Mouse (Mus musculus): ENCODE data around the gene Rgs6. TPM values are rescaled to one million over a fixed set of nuclear protein-coding genes. Genes with fewer than 3 reads are reported as not detected.

Gene Rgs6
- polyA plus RNA-seq, 1 experiment from 2014 or later, result 0.92 TPM

DNA sequence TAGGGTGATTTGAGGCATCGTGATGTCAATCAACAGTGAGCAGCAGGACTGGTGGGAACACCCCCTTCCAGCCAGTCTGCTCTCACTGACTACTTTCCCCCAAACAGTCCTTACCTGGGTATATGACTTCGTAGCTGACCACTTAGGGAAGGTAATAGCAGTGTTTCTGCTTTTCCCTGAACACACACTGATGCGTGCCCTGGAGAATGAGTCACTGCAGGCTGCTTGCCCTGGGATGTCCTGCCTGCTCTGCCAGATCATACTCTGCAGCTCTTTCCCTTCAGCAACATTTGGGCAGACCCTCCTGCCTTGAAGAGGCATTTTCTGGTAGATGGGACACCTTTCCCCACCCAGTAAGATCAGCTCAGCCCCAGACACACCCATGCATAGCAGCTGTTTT lies 540.5 kb downstream of the Rgs6 start:
- no peak overlapping the region for H3K4me3 ChIP-seq (ENCODE audit: low read length)
- ATAC-seq (ENCODE audit: low FRiP score, low TSS enrichment), result no peak
- 80% methylated on average over 3 of the region's 3 CpGs for WGBS

DNA sequence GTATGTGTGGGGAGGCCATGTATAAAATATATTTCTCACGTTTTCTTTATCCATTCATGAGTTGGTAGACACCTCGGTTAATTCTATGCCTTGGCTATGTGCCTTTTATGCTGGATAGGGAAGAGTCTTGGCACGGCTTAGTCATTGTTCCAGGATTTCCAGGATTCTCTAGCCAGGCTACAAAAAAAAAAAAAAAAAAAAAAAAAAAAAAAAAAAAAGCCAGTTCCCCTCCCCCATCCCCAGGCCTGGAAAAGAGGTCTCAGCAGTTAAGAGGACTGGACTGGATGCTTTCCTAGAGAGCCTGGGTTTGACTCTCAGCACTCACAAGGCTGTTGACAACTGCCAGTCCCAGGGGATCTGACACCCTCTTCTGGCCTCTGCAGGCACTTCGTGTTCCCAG lies 543.3 kb downstream of the Rgs6 start:
- no peak overlapping the region for H3K9ac ChIP-seq (ENCODE audit: low read depth, low read length)
- no peak for ATAC-seq (ENCODE audit: low FRiP score, low TSS enrichment)
- no peaks in the 10 kb centered on the region for H3K36me3 ChIP-seq (ENCODE audit: control insufficient read depth, insufficient read depth, low read length)
- peaks cover 9% of the 10 kb centered on the region for H3K4me1 ChIP-seq (ENCODE audit: control insufficient read depth, insufficient read depth, low read length)
- no peak overlapping the region for H3K4me2 ChIP-seq (replicated peaks; ENCODE audit: low read depth, low read length)
- H3K9me3 ChIP-seq (ENCODE audit: control insufficient read depth, low read length), result no peaks in the 10 kb centered on the region
- 77% methylated on average over 4 of the region's 4 CpGs for WGBS
- H3K27ac ChIP-seq (ENCODE audit: low read depth, low read length), result no peak overlapping the region
- no peaks in the 10 kb centered on the region for H3K27me3 ChIP-seq (ENCODE audit: control insufficient read depth, insufficient read depth, low read length)
- H3K4me3 ChIP-seq (ENCODE audit: low read length), result no peak overlapping the region

More for the DNA sequence above, 540.5 kb downstream of the Rgs6 start:
- H3K4me2 ChIP-seq (replicated peaks; ENCODE audit: low read depth, low read length), result no peak overlapping the region
- no peaks in the 10 kb centered on the region for H3K36me3 ChIP-seq (ENCODE audit: control insufficient read depth, insufficient read depth, low read length)
- H3K27ac ChIP-seq (ENCODE audit: low read depth, low read length), result no peak overlapping the region
- H3K9me3 ChIP-seq (ENCODE audit: control insufficient read depth, low read length), result no peaks in the 10 kb centered on the region
- peaks cover 15% of the 10 kb centered on the region for H3K4me1 ChIP-seq (ENCODE audit: control insufficient read depth, insufficient read depth, low read length)
- H3K9ac ChIP-seq (ENCODE audit: low read depth, low read length), result no peak overlapping the region
- no peaks in the 10 kb centered on the region for H3K27me3 ChIP-seq (ENCODE audit: control insufficient read depth, insufficient read depth, low read length)

DNA sequence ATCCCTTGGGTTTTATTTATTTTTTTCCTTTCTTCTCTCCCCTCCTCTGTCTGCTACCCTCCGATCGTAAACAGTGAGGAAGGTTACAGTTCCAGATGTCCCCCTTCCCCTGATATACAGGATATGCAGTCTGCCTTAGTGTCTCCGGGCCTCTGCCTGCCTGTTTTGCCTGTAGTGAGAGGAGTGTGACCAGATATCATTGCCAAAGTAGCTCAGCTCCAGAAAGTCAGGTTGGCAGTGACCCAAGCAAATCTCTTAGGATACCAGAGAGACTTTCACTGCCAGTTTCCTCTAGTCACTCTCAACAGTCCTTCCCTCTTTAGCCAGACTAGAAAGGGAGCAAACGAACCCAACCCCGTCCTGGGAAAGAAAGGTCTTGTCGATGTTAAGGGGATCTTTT lies 545.7 kb downstream of the Rgs6 start:
- Histone ChIP-seq H3K4me3 (ENCODE audit: low read length) (no peak overlapping the region), H3K27ac (ENCODE audit: low read depth, low read length) (no peak overlapping the region), H3K36me3 (ENCODE audit: control insufficient read depth, insufficient read depth, low read length) (no peaks in the 10 kb centered on the region), H3K4me2 (replicated peaks; ENCODE audit: low read depth, low read length) (no peak overlapping the region), H3K9me3 (ENCODE audit: control insufficient read depth, low read length) (no peaks in the 10 kb centered on the region), H3K4me1 (ENCODE audit: control insufficient read depth, insufficient read depth, low read length) (no peaks in the 10 kb centered on the region; the same call in 1 of the 2 replicates), H3K9ac (ENCODE audit: low read depth, low read length) (no peak overlapping the region), H3K27me3 (ENCODE audit: control insufficient read depth, insufficient read depth, low read length) (no peaks in the 10 kb centered on the region)
- ATAC-seq (ENCODE audit: low FRiP score, low TSS enrichment), result no peak
- 63% methylated on average over 6 of the region's 6 CpGs for WGBS

DNA sequence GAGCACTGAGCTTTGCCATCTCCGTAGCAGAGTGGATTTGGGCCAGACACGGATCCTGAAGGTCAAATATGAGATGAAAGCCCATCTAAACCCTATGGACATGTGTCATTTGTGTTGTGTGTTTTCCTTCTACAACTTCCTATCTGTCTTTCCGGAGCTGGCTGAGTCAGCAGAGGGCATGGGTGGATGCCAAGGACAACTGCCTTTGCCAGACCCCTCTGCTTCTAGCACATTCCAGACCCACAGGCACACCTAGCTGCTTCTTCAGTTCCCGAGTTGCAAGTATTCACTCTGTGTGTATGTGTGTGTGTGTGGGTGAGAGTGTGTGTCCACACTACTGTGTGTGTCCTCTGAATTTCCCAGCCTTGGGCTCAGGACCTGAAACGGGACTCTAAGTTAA lies 547.9 kb downstream of the Rgs6 start:
- H3K36me3 ChIP-seq (ENCODE audit: control insufficient read depth, insufficient read depth, low read length), result no peaks in the 10 kb centered on the region
- no peaks in the 10 kb centered on the region; the same call in 1 of the 2 replicates for H3K4me1 ChIP-seq (ENCODE audit: control insufficient read depth, insufficient read depth, low read length)
- ATAC-seq (ENCODE audit: low FRiP score, low TSS enrichment), result no peak
- H3K4me2 ChIP-seq (replicated peaks; ENCODE audit: low read depth, low read length), result no peak overlapping the region
- H3K27me3 ChIP-seq (ENCODE audit: control insufficient read depth, insufficient read depth, low read length), result no peaks in the 10 kb centered on the region
- WGBS, result 87% methylated on average over 5 of the region's 5 CpGs
- H3K4me3 ChIP-seq (ENCODE audit: low read length), result no peak overlapping the region
- no peak overlapping the region for H3K27ac ChIP-seq (ENCODE audit: low read depth, low read length)
- H3K9me3 ChIP-seq (ENCODE audit: control insufficient read depth, low read length), result no peaks in the 10 kb centered on the region
- no peak overlapping the region for H3K9ac ChIP-seq (ENCODE audit: low read depth, low read length)

DNA sequence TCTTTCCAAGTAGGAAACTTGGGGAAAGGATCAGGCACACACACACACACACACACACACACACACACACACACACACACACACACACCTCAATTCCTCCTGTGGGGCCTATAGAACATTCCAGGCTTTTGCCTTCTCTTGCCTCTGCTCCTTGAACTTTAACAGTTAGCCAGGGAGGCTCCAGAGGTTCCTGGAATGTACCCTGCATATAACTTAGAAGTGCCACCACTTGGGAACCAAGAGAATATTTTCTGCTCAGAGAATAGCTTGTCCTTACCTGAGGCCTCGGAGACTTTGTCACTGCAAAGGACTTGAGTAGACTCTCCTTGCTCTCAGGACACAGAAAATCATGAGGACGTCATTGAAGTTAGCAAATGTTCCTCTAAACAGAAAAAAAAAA lies 548.4 kb downstream of the Rgs6 start:
- 96% methylated on average over 2 of the region's 2 CpGs for WGBS
- ATAC-seq (ENCODE audit: low FRiP score, low TSS enrichment), result no peak
- no peak overlapping the region for H3K4me2 ChIP-seq (replicated peaks; ENCODE audit: low read depth, low read length)
- H3K27me3 ChIP-seq (ENCODE audit: control insufficient read depth, insufficient read depth, low read length), result no peaks in the 10 kb centered on the region
- H3K4me3 ChIP-seq (ENCODE audit: low read length), result no peak overlapping the region
- no peaks in the 10 kb centered on the region for H3K36me3 ChIP-seq (ENCODE audit: control insufficient read depth, insufficient read depth, low read length)
- no peaks in the 10 kb centered on the region; the same call in 1 of the 2 replicates for H3K4me1 ChIP-seq (ENCODE audit: control insufficient read depth, insufficient read depth, low read length)
- no peak overlapping the region for H3K27ac ChIP-seq (ENCODE audit: low read depth, low read length)
- H3K9me3 ChIP-seq (ENCODE audit: control insufficient read depth, low read length), result no peaks in the 10 kb centered on the region
- H3K9ac ChIP-seq (ENCODE audit: low read depth, low read length), result no peak overlapping the region

DNA sequence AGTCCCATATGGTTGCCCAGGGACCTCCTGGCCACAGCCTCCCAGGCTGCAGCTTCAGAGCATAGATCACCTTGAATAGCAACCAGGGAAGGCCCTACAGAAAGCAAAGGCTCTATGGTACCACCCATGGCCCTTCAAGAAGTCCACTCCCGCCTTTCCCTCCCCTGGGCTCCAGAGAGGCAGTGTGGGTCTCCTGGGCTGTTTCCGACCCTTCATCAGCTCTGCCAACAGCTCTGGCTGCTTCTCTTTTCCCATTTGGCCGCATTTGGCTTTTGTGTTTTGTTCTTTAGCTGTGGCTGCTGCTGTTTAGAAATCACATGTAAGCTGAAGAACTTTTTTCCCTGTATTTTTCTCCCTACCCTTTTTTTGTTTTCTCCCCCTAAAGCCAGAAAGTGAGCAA lies 548.9 kb downstream of the Rgs6 start:
- H3K27me3 ChIP-seq (ENCODE audit: control insufficient read depth, insufficient read depth, low read length), result no peaks in the 10 kb centered on the region

DNA sequence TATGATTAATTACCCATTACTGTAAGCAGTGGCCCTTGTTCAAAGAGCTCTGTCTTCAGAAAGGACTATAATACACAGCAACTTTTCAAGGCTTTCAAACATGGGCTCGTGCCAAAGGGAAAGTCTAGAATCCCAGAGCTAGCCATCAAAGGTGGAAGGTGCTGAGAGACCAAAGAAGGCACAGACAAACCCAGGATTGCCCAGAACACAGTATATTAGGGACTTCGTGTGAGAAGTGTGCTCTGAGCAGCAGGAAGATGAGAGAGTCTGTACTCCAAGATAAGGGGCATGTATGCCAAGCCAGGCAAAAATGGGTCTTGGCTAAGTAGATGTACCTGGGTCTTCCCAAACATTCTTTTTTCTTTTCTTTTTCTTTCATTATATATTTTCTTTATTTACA lies 553.1 kb downstream of the Rgs6 start:
- ATAC-seq (ENCODE audit: low FRiP score, low TSS enrichment), result no peak
- no peak overlapping the region for H3K4me2 ChIP-seq (replicated peaks; ENCODE audit: low read depth, low read length)
- no peak overlapping the region for H3K9ac ChIP-seq (ENCODE audit: low read depth, low read length)
- H3K27me3 ChIP-seq (ENCODE audit: control insufficient read depth, insufficient read depth, low read length), result no peaks in the 10 kb centered on the region
- no peaks in the 10 kb centered on the region for H3K36me3 ChIP-seq (ENCODE audit: control insufficient read depth, insufficient read depth, low read length)
- no peak overlapping the region for H3K4me3 ChIP-seq (ENCODE audit: low read length)
- no peak overlapping the region for H3K27ac ChIP-seq (ENCODE audit: low read depth, low read length)
- H3K9me3 ChIP-seq (ENCODE audit: control insufficient read depth, low read length), result no peaks in the 10 kb centered on the region
- WGBS, result 53% methylated on average over 2 of the region's 2 CpGs
- H3K4me1 ChIP-seq (ENCODE audit: control insufficient read depth, insufficient read depth, low read length), result no peaks in the 10 kb centered on the region

More for the DNA sequence above, 548.9 kb downstream of the Rgs6 start:
- Histone ChIP-seq H3K4me2 (replicated peaks; ENCODE audit: low read depth, low read length) (no peak overlapping the region), H3K4me1 (ENCODE audit: control insufficient read depth, insufficient read depth, low read length) (no peaks in the 10 kb centered on the region; the same call in 1 of the 2 replicates), H3K9ac (ENCODE audit: low read depth, low read length) (no peak overlapping the region), H3K4me3 (ENCODE audit: low read length) (no peak overlapping the region), H3K9me3 (ENCODE audit: control insufficient read depth, low read length) (no peaks in the 10 kb centered on the region), H3K36me3 (ENCODE audit: control insufficient read depth, insufficient read depth, low read length) (no peaks in the 10 kb centered on the region), H3K27ac (ENCODE audit: low read depth, low read length) (no peak overlapping the region)
- ATAC-seq (ENCODE audit: low FRiP score, low TSS enrichment), result no peak
- 60% methylated on average over 3 of the region's 3 CpGs for WGBS

DNA sequence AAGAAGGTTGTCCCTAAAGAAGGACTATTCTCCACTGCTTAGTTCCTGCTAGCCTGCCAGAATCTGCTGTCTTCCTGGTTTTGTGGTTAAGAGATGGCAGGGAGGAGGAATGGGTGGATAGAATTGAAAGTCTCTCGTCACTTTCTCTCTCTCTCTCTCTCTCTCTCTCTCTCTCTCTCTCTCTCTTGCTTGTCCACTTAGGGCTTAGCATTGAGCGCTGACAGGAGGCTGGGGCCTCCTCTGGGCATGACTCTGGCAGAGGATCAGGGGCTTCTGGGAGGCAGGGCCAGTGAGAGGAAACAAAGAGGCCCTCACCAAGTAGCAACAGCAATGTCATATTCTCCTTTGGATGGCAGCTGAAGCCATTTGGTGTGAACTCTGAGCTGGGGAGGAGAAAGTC lies 554.4 kb downstream of the Rgs6 start:
- ATAC-seq (ENCODE audit: low FRiP score, low TSS enrichment), result no peak
- Histone ChIP-seq H3K9ac (ENCODE audit: low read depth, low read length) (no peak overlapping the region), H3K9me3 (ENCODE audit: control insufficient read depth, low read length) (no peaks in the 10 kb centered on the region), H3K36me3 (ENCODE audit: control insufficient read depth, insufficient read depth, low read length) (no peaks in the 10 kb centered on the region), H3K4me1 (ENCODE audit: control insufficient read depth, insufficient read depth, low read length) (no peaks in the 10 kb centered on the region), H3K27ac (ENCODE audit: low read depth, low read length) (no peak overlapping the region), H3K4me2 (replicated peaks; ENCODE audit: low read depth, low read length) (no peak overlapping the region), H3K4me3 (ENCODE audit: low read length) (no peak overlapping the region), H3K27me3 (ENCODE audit: control insufficient read depth, insufficient read depth, low read length) (no peaks in the 10 kb centered on the region)
- WGBS, result 62% methylated on average over 2 of the region's 2 CpGs

DNA sequence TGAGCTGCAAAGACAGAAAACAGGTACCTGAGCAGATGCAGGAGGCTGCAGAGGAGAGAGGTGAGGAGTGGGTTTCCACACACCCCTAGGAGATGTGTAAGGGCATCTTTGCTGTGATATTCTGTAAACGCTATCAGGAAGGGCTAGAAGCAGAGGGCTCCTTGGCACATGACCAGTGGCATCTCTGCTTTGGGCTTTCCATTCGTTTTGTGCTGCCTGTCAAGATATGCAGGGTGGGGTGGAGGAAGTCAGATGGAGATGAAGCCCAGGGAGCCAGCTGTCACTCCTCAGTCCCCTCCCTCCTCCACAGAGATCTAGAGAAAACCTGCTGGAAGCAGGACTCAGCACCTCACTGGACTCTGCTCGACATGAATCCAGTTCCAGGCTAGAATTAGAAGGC lies 555.0 kb downstream of the Rgs6 start:
- Histone ChIP-seq H3K4me1 (ENCODE audit: control insufficient read depth, insufficient read depth, low read length) (no peaks in the 10 kb centered on the region), H3K9ac (ENCODE audit: low read depth, low read length) (no peak overlapping the region), H3K4me2 (replicated peaks; ENCODE audit: low read depth, low read length) (no peak overlapping the region), H3K4me3 (ENCODE audit: low read length) (no peak overlapping the region), H3K9me3 (ENCODE audit: control insufficient read depth, low read length) (no peaks in the 10 kb centered on the region), H3K27ac (ENCODE audit: low read depth, low read length) (no peak overlapping the region), H3K36me3 (ENCODE audit: control insufficient read depth, insufficient read depth, low read length) (no peaks in the 10 kb centered on the region), H3K27me3 (ENCODE audit: control insufficient read depth, insufficient read depth, low read length) (no peaks in the 10 kb centered on the region)
- WGBS, result 50% methylated on average over 3 of the region's 3 CpGs
- ATAC-seq (ENCODE audit: low FRiP score, low TSS enrichment), result no peak

DNA sequence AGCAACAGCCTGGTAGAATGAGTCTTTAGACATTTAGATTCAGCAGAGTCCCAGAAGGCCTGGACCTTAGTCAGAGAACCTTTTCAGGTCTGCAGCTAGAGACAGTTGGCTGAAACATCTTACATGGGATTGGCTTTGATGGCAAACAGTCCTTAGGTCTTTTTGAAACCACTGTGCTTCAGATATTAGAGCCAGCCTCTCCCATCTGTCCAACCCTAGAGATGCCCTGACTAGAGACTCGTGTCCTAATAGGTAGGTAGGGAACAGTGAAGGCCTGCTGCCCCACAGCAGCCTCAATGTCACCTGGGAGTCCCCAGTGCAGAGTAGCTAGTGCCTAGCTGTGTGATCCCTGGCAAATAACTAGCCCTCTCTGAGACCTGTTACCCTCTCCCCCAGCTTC lies 555.5 kb downstream of the Rgs6 start:
- Histone ChIP-seq H3K4me1 (ENCODE audit: control insufficient read depth, insufficient read depth, low read length) (no peaks in the 10 kb centered on the region), H3K36me3 (ENCODE audit: control insufficient read depth, insufficient read depth, low read length) (no peaks in the 10 kb centered on the region), H3K27me3 (ENCODE audit: control insufficient read depth, insufficient read depth, low read length) (no peaks in the 10 kb centered on the region), H3K4me2 (replicated peaks; ENCODE audit: low read depth, low read length) (no peak overlapping the region), H3K9me3 (ENCODE audit: control insufficient read depth, low read length) (no peaks in the 10 kb centered on the region), H3K4me3 (ENCODE audit: low read length) (no peak overlapping the region), H3K9ac (ENCODE audit: low read depth, low read length) (no peak overlapping the region), H3K27ac (ENCODE audit: low read depth, low read length) (no peak overlapping the region)
- 75% methylated on average over 1 of the region's 1 CpGs for WGBS
- ATAC-seq (ENCODE audit: low FRiP score, low TSS enrichment), result no peak

All from kidney, embryonic 14.5 days (tissue).